Mouse (Mus musculus) CD8-positive naive resting alpha-beta T cell, adult 2 months (primary cell): ENCODE results near the gene Setd7.
A peak's percentile ranks its signal among the peaks of the same experiment; 100 is the strongest.

Experiments used
- DNase-seq, 2 experiments: peaks; one replicate each; pipeline ENCODE4 v3.0.0; 2022; ENCODE audit warnings: low read depth in 2 of 2, low spot score in 2 of 2

The Setd7 gene

DNA sequence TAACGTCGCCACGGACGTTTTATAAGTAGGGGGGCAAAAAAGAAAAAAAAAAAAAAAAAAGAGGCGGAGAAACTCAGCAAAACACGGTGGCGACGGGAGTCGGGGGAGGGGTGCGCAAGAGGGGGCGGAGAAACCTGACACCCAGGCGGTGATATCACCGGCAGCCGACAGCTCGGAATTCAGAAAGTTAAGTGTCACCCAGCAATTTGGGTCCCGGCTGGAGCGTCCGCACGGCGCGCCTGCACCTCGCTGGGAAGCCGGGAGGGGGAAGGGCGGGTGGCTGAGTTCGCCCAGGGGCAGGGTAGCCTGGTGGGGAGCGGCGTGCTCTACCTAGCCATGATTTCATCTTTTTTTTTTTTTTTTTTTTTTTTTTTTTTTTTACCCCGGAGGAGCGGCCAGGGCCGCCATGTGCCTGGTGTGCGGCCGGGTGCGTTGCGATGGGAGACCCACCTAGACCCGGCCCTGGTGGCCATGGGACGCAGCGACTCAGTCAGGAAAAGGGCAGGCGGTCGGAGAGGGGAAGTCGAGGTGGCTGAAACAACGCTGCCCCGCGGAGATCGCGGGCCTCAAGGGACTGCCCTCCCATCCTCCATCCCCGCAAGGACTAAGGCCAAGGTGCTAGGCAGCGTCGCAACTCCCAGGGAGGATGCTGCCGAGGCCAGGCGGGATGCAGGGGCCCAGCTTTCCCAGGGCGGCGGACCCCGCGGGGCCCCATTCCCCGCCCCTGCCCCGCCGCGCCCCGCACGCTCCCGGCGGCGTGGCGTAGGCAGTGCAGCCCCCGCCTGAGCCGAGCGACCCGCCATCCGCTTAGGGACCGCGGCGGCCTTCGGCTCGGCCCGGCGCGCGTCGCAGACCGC, 857 bp downstream of the Setd7 start:
- peak; percentile 79 to 84 for DNase-seq

DNA sequence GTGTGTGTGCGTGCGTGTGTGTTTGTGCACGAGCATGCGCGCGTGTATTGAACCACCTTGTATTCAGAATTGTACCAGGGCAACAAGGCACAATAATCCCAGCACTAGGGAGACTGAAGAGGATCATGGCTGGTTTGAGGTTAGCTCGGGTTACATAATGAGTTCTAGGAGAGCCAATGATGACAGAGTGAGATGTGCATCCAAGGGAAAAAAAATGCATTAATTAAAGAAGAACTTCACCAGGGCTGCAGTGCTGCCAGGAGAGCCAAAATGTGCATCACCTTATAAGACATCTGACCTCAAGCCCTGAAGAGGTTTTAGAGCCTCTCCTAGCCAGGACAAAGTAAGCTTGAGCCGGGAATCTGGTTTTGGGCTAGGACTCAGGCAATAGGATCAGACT, 5.1 kb downstream of the Setd7 start:
- no peak for DNase-seq

DNA sequence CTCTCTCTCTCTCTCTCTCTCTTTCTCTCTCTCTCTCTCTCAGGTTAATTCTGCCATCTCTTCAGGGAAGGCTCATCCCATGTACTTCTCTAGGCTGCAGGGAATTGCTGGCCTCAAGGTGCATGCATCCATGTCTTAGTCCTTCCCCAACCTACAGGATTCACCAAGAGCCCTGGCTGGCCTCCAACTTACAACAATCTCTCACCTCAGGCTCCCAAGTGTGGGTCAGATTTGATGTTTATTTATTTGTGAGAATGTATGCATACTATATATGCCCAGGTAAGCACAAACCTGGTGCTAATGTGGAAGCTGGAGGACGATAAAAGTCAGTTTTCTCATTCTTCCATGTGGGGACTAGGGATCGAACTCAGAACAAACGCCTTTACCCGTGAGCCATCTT, 5.8 kb downstream of the Setd7 start:
- DNase-seq: no peak

DNA sequence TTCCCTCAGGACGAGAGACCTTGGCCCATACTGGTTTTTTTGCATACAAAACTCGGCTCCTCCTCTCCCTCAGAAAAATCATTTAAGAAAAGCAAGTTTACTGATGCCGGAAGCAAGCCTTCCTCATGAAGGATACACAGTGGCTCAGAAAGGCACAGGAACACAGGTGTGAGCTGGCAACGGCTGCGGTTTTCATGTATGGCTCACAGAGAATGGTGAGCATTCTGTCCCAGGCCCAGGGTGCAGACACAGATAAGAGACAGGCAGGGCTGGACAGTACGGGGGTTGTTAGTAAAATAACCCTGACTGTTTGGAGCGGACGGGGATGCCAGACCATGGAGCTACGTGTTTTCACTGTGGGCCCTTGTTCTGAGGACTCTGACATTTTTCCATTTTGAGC, 6.6 kb downstream of the Setd7 start:
- DNase-seq: peak; percentile 20 to 32

DNA sequence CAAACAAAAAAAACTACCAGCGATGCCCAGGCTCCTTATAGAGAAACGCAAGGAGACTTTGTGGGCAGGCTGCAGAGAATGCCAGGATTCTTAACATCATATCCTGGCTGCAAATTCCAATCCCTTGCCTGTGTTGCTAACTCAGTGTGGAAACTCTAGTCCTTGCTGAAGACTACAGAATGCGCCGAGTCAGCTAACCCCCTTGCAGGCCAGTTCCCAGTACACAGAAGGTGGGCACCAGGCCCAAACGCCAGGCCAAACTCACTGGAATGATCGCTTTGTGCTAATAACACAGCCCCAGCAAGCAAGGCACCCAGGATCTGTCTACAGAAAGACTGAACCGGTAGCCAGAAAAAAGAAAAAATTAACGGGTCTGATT, 7.2 kb downstream of the Setd7 start:
- no peak for DNase-seq

DNA sequence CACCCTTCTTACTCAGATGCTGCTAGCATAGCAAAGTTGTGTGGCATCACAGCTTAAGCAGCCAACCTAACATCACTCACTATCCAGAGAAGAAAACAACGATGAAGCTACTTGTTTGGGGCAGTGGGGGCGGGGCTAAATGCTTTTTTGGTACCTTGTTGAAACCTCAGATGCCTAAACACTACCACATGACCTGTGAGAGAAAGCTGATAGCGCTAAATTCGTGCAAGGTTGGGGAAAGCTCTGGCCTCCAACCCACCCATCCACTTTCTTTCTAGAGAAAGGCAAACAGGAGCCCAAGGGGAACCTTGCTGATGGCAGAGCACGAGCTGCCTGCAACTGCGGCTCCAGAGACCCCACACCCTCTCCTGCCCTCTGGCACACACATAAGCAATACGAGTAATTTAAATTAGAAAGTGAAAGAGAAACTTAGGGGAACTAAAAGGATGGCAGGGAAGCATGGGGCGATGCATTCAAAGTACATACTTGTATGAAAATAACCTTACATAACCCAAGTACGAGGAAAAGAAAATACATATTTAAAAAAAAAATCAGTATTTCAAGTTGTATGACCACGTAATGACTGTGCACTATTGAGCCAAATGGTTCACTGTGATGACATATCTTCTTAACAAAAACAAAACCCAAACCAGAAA, 7.7 kb downstream of the Setd7 start:
- DNase-seq: peak; percentile 33 to 48

DNA sequence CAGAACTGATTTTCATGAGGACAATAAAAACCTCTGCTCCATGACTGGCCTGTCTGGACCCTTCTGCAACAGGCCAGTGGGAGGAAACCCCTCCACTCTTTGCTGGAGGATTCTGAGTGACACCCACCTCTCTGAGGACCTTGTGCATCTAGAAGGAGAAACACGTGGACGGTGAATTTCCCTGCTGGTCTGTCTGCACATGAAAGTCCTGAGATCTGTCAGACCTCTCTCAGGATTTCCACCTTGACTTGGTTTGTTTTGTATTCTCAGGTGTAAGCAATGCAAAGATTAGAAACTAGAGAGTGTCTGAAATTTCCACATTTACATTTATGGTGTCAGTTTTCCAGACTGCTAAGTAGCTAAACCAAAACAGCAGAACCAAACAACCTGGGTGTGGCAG, 8.5 kb downstream of the Setd7 start:
- DNase-seq: no peak

DNA sequence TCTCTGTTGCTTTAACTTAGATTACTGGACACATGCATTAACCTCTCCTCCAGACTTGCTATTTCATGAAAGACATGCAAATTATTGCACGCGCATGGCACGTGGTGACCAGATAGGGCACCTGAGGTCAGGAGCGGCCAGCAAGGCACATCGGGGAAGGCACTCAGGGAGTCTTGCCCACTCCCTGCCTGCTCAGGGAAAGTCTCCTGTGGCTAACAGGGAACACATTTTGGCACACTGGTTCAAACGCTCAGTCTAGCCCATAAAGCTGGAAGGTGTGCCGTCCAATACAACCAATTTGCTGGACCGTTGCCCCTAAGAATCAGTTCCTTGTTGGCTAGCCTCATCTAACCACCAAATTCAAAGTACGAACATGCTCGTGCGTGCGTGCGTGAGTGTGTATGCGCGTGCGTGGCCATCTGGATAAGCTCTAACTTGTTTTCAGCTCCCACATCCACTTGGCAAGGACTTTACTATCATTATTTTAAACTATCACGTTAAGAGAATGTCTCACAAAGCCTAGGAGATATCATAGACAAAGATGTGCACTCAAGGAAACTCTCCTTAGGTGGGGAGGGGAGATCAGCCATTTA, 11.6 kb downstream of the Setd7 start:
- DNase-seq: no peak

DNA sequence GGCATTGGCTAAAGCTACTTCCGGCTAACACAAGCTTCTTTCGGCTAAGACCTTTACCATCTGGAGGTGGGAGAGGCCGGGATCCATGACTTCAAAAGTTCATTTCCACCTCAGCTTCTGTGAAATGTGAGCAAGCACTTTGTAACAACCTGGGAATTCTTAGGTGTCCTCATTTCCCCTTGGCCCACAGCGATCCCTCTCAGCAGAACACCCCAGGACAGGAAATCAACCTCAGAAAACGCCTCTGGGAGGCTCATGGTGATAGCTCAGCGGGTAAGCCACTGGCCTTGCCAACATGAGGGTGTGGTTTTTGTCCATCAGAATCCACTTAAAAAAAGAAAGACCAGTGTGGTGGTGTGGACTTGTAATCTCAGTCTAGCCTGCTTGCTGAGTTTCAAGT, 13.1 kb downstream of the Setd7 start:
- no peak for DNase-seq

DNA sequence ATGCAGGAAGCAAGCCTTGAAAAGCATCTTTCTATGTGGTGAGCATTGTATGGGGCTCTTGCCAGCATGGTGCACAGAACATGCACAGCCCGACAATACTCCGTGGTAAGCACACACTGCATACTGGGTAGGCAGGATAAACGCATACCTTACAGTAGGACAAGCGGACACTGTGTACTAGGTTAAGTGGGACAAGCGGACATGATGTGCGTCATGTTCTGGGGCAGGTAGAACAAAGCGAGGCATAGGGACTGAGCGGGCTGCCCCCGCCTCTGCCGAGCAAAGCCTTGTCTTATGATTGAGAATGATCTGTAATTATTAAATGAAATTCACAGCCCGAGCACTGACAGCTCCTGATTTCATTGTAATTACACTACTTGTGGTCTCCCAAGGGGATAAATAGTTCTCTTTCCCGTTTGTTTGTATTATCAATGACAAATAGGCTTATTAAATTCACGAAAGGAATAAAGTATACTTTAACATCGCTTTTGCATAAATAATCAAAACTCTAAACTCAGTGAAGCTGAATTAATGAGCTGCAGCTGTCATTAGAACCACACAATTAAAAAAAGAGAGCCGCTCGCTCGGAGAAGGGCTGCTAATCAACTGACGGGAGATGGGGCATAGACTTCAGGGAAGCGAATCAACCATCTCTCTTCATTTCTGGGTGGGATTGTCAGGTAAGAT, 16.1 kb downstream of the Setd7 start:
- DNase-seq: no peak

DNA sequence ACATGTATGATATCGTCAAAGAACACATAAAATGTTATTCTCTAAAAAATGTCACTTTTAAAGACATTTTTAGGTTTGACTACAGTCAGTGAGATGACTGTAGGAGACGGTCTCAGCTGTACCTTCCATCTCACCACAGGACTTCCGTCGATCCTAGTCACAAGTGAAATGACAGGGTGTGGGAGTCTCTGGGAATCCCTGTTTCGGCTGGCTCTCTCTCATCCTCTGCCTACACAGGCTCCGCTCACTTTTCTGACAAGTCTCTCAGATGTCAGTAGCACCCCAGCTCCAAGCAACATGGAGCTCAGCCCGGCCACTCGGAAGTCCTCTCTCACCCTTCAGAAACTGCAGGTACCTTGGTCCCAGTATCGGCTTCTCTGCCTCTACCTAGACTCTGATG, 20.0 kb downstream of the Setd7 start:
- DNase-seq: no peak

DNA sequence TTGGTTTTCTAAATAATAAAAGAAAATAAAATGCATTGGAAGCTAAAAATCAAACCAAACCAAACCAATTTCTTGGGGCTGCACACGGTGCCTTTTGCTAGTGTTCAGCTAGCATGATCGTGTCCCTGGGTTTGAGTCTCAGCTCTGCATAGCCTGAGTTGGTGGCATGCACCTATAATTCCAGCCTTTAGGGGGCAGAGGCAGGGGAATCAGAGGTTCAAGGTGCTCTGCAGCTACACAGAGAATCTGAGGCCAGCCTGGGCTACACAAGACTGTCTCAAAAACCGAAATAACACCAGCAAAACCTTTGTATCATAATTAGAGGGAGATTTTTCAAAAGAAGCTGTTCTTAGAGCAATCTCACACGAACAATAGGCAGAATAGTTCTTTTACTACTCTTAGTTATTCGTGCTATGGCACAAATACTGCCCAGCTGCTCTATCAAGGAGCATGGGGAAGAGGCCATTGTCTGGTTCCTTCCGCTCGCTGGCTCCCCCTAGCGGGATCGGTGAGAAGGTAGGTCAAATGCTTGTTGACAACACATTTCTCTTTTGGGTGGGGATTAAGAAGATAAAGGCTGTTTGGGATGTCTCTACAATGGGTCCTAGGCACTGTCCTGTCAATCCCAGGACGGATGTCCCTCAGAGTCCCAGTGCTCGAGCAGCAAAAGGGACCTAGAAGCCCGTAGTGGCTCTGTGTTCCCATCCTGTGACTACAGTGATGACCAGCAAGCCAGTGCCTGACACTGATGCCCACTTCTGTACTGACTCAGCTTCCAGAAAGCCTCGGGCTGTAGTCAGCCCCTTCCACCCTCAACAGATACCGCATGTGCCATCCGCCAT, 20.9 kb downstream of the Setd7 start:
- DNase-seq: peak; percentile 70 to 85

DNA sequence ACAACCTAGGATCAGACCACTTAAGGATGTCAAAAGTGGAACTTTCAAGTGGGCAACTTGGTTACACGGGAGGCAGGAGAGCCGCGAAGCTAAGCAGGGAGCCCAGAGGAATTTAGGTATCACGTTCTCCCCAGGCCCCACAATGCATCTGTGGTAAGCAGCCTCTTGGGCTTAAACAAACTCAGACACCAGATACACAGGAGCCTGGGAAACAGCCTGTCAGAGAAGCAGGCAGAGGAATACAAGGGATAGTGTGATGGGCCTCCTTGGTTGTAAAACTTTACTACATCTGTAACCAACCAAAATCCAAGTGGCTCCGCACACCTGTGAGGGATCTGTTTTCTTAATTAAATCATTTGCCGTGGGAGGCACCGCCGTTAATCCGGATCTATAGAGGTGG, 26.7 kb downstream of the Setd7 start:
- no peak for DNase-seq

DNA sequence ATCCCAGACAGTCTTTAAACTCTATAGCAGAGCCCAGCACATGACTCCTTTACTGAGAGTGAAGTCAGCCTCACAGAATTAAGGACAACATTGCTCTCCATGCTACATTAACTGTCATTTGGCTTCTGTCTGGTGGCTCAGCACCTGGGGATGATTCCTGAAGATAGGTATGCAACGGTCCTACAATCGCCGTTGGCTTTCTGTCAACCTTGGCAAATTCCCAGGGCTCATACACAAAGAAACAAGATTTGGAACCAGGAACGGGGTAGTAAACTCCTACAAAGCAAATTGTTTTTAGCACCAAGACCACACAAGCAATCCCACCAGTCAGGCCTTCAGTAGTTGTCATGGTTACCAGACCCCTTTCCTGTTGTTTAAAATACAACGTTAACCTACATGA, 27.1 kb downstream of the Setd7 start:
- DNase-seq: no peak

DNA sequence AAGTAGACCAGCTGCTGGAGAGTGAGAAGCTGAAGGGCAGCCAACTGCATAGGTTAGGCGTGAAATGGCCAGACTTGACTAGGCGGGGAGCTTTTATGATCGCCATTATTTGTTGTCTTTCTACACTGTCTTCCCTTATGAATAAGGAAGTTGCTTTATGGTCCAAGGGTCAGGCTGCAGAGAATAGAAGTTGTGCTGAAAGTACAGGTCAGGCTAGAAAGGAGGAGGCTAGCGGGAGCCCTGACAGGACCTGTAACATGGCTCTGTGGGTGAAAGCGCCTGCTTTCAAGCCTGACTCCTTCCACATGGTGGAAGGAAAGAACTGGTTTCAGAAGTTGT, 28.4 kb downstream of the Setd7 start:
- DNase-seq: no peak

DNA sequence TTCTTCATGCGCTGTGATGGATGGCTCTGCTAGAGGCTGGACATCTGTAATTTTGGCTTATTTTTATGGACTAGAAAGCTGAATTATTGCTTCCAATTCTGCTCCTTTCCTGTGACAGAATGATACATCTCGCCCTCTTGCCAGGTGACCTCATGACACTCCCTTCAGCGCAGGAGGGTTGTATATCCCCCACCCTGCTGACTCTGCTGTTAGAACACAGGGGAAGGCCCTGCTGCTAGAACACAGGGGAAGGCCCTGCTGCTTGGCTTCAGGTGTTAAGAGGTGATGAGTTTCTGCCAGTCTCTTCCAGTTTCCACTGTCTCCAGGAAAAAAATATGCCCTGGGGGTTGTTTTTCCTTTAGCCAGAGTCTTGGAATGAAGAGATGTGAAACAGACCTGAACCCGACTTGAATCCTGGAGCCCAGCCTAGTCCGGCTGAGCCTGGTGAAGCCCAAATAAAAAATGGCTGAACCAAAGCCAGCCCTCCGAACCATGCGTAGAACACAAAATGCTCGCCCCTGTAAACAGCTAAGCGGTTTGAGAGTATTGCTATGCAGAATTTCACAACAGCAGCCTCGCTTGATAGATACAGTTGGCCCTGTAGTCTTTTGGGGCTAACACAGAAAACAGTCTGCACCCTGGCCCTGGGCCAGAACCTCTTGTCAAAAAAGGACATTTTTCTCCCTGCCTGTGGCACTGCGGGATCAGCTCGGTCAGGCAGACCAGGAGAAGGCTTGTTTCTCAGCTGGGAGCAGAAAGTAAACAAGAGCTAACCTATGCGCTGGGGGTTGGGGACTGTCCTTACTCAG, 29.0 kb downstream of the Setd7 start:
- no peak for DNase-seq

DNA sequence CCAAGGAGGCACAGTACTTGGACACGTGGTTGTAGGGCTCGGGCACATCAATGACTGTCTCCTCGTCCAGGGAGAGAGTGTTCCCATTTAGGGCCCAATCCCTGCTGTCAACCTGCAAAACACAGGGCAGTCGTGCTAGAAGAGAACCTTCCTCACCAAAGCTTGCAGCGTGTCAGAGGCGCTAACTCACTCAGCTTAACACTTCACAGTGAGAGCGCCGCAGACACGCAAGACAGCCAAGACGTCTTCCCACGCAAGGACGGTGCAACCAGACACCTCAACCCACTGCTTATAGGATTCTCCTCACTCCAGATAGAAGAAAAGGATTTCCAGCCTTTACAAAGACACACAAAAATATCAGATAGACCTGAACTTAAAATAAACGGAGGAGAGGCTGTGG, 33.8 kb downstream of the Setd7 start:
- no peak for DNase-seq

DNA sequence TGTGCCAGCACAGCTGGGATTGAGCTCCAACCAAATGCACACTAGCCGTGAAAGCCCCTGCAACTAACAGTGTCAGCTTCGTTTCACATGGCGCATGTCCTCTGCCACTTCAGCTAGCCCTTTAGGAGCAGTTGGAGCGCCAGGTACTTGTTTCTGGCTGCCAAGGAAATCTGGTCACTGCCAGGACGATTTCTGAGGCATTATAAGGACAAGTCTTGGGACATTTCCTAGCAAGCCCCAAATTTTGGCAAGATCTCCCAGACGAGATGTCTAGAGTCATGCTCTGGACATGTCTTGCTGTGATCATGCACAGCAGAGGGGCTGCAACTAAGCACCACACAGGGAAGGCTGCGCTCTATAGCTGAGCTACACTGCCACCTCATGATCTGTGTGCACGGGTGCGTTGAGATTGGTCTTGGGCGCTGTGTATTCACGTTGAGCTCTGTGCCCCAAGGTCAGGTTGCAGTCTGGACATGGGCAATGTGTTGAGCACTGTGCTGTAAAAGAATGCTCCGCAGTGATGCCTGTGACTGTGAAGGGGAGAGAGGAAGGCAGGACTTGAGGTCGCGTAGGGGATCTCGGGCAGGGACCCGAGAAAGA, 35.4 kb downstream of the Setd7 start:
- DNase-seq: no peak

DNA sequence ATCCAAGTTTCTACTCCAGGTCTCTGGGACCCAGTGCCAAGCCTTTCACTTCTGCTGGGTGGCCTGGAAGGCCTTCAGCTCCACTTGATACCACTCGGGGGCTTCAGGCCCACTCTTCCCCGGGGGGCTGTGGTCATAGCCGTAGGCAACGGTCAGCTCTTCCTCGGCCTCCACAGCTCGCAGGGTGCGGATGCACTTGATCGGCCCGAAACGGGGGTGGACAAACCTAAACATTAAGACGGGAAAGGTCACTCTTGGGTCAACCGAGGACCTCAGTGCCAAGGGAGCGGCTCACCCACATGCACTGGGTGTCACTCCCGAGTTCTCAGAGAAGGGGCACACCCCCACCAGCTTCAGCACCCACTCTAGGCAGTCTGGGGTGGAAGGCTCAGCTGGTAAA, 39.4 kb downstream of the Setd7 start:
- no peak for DNase-seq

DNA sequence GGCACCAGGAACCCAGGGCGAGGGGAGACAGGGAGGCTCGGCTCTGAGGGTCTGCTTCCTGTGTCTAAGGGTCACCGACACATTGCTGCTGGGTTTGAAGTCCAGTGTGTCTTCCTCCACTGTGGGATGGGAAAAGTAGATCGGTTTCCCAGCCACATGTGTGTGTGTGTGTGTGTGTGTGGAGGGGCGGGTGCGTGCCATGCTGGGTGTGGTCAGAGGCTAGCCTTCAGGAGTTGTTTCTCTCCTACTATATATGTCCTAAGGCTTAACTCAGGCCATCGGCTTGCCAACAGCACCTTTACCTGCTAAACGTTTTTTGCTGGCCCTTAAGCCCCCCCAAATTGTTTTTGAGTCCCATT, 41.9 kb downstream of the Setd7 start:
- no peak for DNase-seq
